Mouse (Mus musculus) lung, postnatal 0 days (tissue): ENCODE results near the gene Cmpk2. TPM values are rescaled to one million over a fixed set of nuclear protein-coding genes. Genes with fewer than 3 reads are reported as not detected.
A peak's percentile ranks its signal among the peaks of the same experiment; 100 is the strongest.

Experiments
- ATAC-seq: fragments of 200-750 bp; cut with Nextera tagmentation; 2 replicates; pipeline ENCODE4 v1.8.0; 2017; ENCODE audit warnings: moderate library complexity
- DNase-seq: peaks from one replicate; pipeline ENCODE4 v3.0.0-alpha.2; 2016; ENCODE audit warnings: low spot score
- H3K27ac ChIP-seq: fragments of 300-500 bp; sonication (generic); 2 replicates; pipeline ENCODE4 v1.5.1; 2014; ENCODE audit warnings: antibody characterized with exemption, mild to moderate bottlenecking, low read length, mixed read lengths
- H3K27me3 ChIP-seq: fragments of 300-500 bp; sonication (generic); replicated peaks from 2 replicates; pipeline ENCODE4 v1.6.1; 2014; ENCODE audit warnings: low read length, mixed read lengths; ENCODE audit not compliant: insufficient read depth
- H3K36me3 ChIP-seq: fragments of 300-500 bp; sonication (generic); 2 replicates; pipeline ENCODE4 v1.6.1; 2014; ENCODE audit warnings: low read length, mixed read lengths; ENCODE audit not compliant: insufficient read depth
- H3K4me1 ChIP-seq: fragments of 300-500 bp; sonication (generic); 2 replicates; pipeline ENCODE4 v1.6.1; 2014; ENCODE audit warnings: antibody characterized with exemption, low read depth, low read length, mixed read lengths; ENCODE audit not compliant: insufficient read depth
- H3K4me2 ChIP-seq: fragments of 300-500 bp; sonication (generic); replicated peaks from 2 replicates; pipeline ENCODE4 v1.6.1; 2014; ENCODE audit warnings: low read depth, mild to moderate bottlenecking, low read length, moderate library complexity, mixed read lengths
- H3K4me3 ChIP-seq: fragments of 300-500 bp; sonication (generic); 2 replicates; pipeline ENCODE4 v1.5.1; 2014; ENCODE audit warnings: low read depth, low read length
- H3K9ac ChIP-seq: fragments of 300-500 bp; sonication (generic); replicated peaks from 2 replicates; pipeline ENCODE4 v1.6.1; 2014; ENCODE audit warnings: low read depth, mild to moderate bottlenecking
- H3K9me3 ChIP-seq: fragments of 300-500 bp; sonication (generic); 2 replicates; pipeline ENCODE4 v1.6.1; 2016; ENCODE audit warnings: low read length, mixed read lengths
- CTCF ChIP-seq: IDR thresholded peaks from 2 replicates; pipeline ENCODE4 v1.5.1; 2016; ENCODE audit warnings: antibody characterized with exemption, mild to moderate bottlenecking
- EP300 ChIP-seq: IDR thresholded peaks from 2 replicates; pipeline ENCODE4 v1.6.1; 2016; ENCODE audit warnings: antibody characterized with exemption, mild to moderate bottlenecking, control low read depth
- WGBS: fragments of 180-500 bp; shearing (Covaris S2); extraction: QIAGEN DNeasy Blood & Tissue Kit; methylation state at CpG from one replicate; pipeline ENCODE4 v1.1.7; 2014; 5-methylcytosine and 5-hydroxymethylcytosine counted together
- polyA plus RNA-seq: library from polyadenylated mRNA; unstranded; fragments of >200 nt; fragmentation: Nextera tagmentation; extraction: Ambion mirVana; gene quantifications from 2 replicates; pipeline ENCODE4 v1.2.1, GENCODE M21; 2015

The Cmpk2 gene
- polyA plus RNA-seq, 1 experiment from 2014 or later, result 9.9 TPM

GRCm38 (mm10) chr12:26454682-26455081 is 14.3 kb upstream of the Cmpk2 start:
- TF ChIP-seq CTCF, result no peak
- no peak for TF ChIP-seq EP300
- 0 out of 2 replicates have a peak overlapping the region, but pooled peaks have one; percentile 14 for H3K4me2 ChIP-seq
- no peaks in the 10 kb centered on the region for H3K9me3 ChIP-seq
- DNase-seq (no peak), ATAC-seq (no peak)
- 45% methylated on average over 5 of the region's 5 CpGs for WGBS
- peaks cover 6% of the 10 kb centered on the region for H3K4me1 ChIP-seq
- H3K27me3 ChIP-seq, result no peaks in the 10 kb centered on the region
- H3K36me3 ChIP-seq, result no peaks in the 10 kb centered on the region
- H3K27ac ChIP-seq, result no peak overlapping the region
- H3K9ac ChIP-seq, result no peak overlapping the region
- H3K4me3 ChIP-seq, result no peak overlapping the region

- no peaks in the 10 kb centered on the region for H3K36me3 ChIP-seq
- TF ChIP-seq EP300 (no peak), CTCF (no peak)
- H3K27me3 ChIP-seq, result no peaks in the 10 kb centered on the region
- H3K9me3 ChIP-seq, result no peaks in the 10 kb centered on the region
- no peak within 1 kb of the TSS for H3K9ac ChIP-seq
- peak within 1 kb of the TSS; percentile 10 for H3K4me3 ChIP-seq
- DNase-seq, result peak; percentile 86
- ATAC-seq, result peak; percentile 90
- 0 out of 2 replicates have a peak within 1 kb of the TSS, but pooled peaks have one; percentile 5 for H3K27ac ChIP-seq
- H3K4me1 ChIP-seq, result peaks cover 6% of the 10 kb centered on the region
- H3K4me2 ChIP-seq, result peak within 1 kb of the TSS; percentile 48
- 22% methylated on average over 13 of the region's 13 CpGs for WGBS
These were observed 12.8 kb upstream of the Cmpk2 start, which contains the start of gene Rsad2 for GRCm38 (mm10) chr12:26456028-26456698. Rsad2 (minus strand) TSS chr12:26456452.

- no peak for TF ChIP-seq CTCF
- peak; percentile 42 for TF ChIP-seq EP300
- no peaks in the 10 kb centered on the region for H3K27me3 ChIP-seq
- no peaks in the 10 kb centered on the region for H3K36me3 ChIP-seq
- no peak overlapping the region for H3K27ac ChIP-seq
- no peak overlapping the region for H3K4me2 ChIP-seq
- peak; percentile 66 for ATAC-seq
- DNase-seq, result peak; percentile 73
- no peak overlapping the region for H3K4me3 ChIP-seq
- 16% methylated on average over 2 of the region's 2 CpGs for WGBS
- peaks cover 6% of the 10 kb centered on the region for H3K4me1 ChIP-seq
- no peaks in the 10 kb centered on the region for H3K9me3 ChIP-seq
- no peak overlapping the region for H3K9ac ChIP-seq
These were observed 8.9 kb upstream of the Cmpk2 start for GRCm38 (mm10) chr12:26460091-26460490.

- whole genome bisulfite sequencing, result 62% methylated on average over 5 of the region's 5 CpGs
- peak; percentile 33 for TF ChIP-seq CTCF
- no peak for TF ChIP-seq EP300
These were observed 3.4 kb upstream of the Cmpk2 start for GRCm38 (mm10) chr12:26465600-26465999.

GRCm38 (mm10) chr12:26470042-26470409 is 1.0 kb downstream of the Cmpk2 start:
- Histone ChIP-seq H3K9me3 (no peaks in the 10 kb centered on the region), H3K9ac (peak overlapping the region; percentile 55), H3K4me1 (peaks cover 4% of the 10 kb centered on the region; the same call in 1 of the 2 replicates), H3K4me2 (peak overlapping the region; percentile 85), H3K27me3 (no peaks in the 10 kb centered on the region), H3K36me3 (0 out of 2 replicates have a peak, but pooled peaks cover 5% of the 10 kb centered on the region), H3K27ac (peak overlapping the region; percentile 80; the same call in 1 of the 2 replicates), H3K4me3 (peak overlapping the region; percentile 67)
- TF ChIP-seq EP300 (no peak), CTCF (peak; percentile 25)
- ATAC-seq, result no peak
- WGBS, result 25% methylated on average over 6 of the region's 6 CpGs
- DNase-seq, result no peak

More at GRCm38 (mm10) chr12:26465600-26465999, 3.4 kb upstream of the Cmpk2 start:
- ATAC-seq (no peak), DNase-seq (peak; percentile 27)
- H3K4me2 ChIP-seq, result no peak overlapping the region
- no peak overlapping the region for H3K27ac ChIP-seq
- H3K9me3 ChIP-seq, result no peaks in the 10 kb centered on the region
- H3K27me3 ChIP-seq, result no peaks in the 10 kb centered on the region
- H3K9ac ChIP-seq, result no peak overlapping the region
- H3K4me1 ChIP-seq, result peaks cover 4% of the 10 kb centered on the region; the same call in 1 of the 2 replicates
- no peak overlapping the region for H3K4me3 ChIP-seq
- H3K36me3 ChIP-seq, result no peaks in the 10 kb centered on the region

- Histone ChIP-seq H3K27me3 (no peaks in the 10 kb centered on the region), H3K36me3 (0 out of 2 replicates have a peak, but pooled peaks cover 5% of the 10 kb centered on the region), H3K4me3 (no peak overlapping the region), H3K27ac (no peak overlapping the region), H3K4me1 (peaks cover 4% of the 10 kb centered on the region; the same call in 1 of the 2 replicates), H3K9me3 (no peaks in the 10 kb centered on the region), H3K4me2 (peak overlapping the region; percentile 85), H3K9ac (no peak overlapping the region)
- WGBS, result 71% methylated on average over 3 of the region's 3 CpGs
- ATAC-seq, result no peak
- TF ChIP-seq EP300 (no peak), CTCF (no peak)
- no peak for DNase-seq
These were observed 2.4 kb downstream of the Cmpk2 start for GRCm38 (mm10) chr12:26471376-26471775.
